In genomic region chr17:92016373-92016772, GRCm38 (mm10) we compare ENCODE assay signal across 21 mouse cellular contexts.
DNase-seq lines count a peak whose midpoint lies in the region; ATAC-seq and TF ChIP-seq lines count a peak whose summit lies in the region.
"Had no signal": no experiment of that assay in that cellular context is flagged by ENCODE, and none has a peak within 500 bp of the region (broad histone marks: within the 10 kb centered on the region; RNA-seq: fewer than 3 reads in every experiment).

No protein-coding gene starts in this region.

- ATAC-seq in limb, embryonic 11.5 days (ENCODE audit: insufficient number of reproducible peaks, low FRiP score, low TSS enrichment, low read depth): 0 out of 2 replicates have a peak, but pooled peaks have one; percentile 57
- peak; percentile 58; the same call in 1 of the 2 replicates for ATAC-seq in midbrain, embryonic 11.5 days (ENCODE audit: low FRiP score)
- ATAC-seq in midbrain, postnatal 0 days (ENCODE audit: low FRiP score): no peak
- ATAC-seq: activated CD4-positive, CD25-positive, alpha-beta regulatory T cell, adult 4 months; CD4-positive, CD25-positive, alpha-beta regulatory T cell, adult 4 months; Patski had no signal

- H3K4me3 ChIP-seq in limb, embryonic 11.5 days (ENCODE audit: low read depth, low read length): no peak overlapping the region
- H3K4me3 ChIP-seq in limb, embryonic 10.5 days: no peak overlapping the region
- H3K4me3 ChIP-seq in midbrain, embryonic 11.5 days (ENCODE audit: low read depth, low read length): no peak overlapping the region
- no peak overlapping the region for H3K4me3 ChIP-seq in midbrain, postnatal 0 days (ENCODE audit: low read depth, low read length)

- no peak overlapping the region for H3K4me2 ChIP-seq in limb, embryonic 11.5 days (ENCODE audit: low read depth, severe bottlenecking)
- H3K4me2 ChIP-seq in midbrain, embryonic 11.5 days: no peak overlapping the region
- H3K4me2 ChIP-seq in midbrain, postnatal 0 days (ENCODE audit: low read depth, low read length, poor library complexity, severe bottlenecking): no peak overlapping the region

- H3K9ac ChIP-seq in limb, embryonic 11.5 days (ENCODE audit: low read length): no peak overlapping the region
- no peak overlapping the region for H3K9ac ChIP-seq in midbrain, embryonic 11.5 days (ENCODE audit: low read length)
- no peak overlapping the region for H3K9ac ChIP-seq in midbrain, postnatal 0 days (replicated peaks; ENCODE audit: low read length, poor library complexity, severe bottlenecking)

- no peaks in the 10 kb centered on the region for H3K27me3 ChIP-seq in limb, embryonic 11.5 days (ENCODE audit: control insufficient read depth, insufficient read depth, low read length)
- H3K27me3 ChIP-seq in limb, embryonic 10.5 days (ENCODE audit: low read depth, poor library complexity, severe bottlenecking): no peaks in the 10 kb centered on the region
- no peaks in the 10 kb centered on the region for H3K27me3 ChIP-seq in midbrain, embryonic 11.5 days (ENCODE audit: control insufficient read depth, insufficient read depth, low read length)
- H3K27me3 ChIP-seq in midbrain, postnatal 0 days (ENCODE audit: insufficient read depth, low read length): no peaks in the 10 kb centered on the region
- H3K27me3 ChIP-seq: CH12.LX, Patski had no signal

- no peaks in the 10 kb centered on the region for H3K9me3 ChIP-seq in limb, embryonic 11.5 days (ENCODE audit: control insufficient read depth, low read length)
- no peaks in the 10 kb centered on the region for H3K9me3 ChIP-seq in limb, embryonic 10.5 days (replicated peaks)
- H3K9me3 ChIP-seq in midbrain, embryonic 11.5 days (ENCODE audit: control insufficient read depth, low read length): no peaks in the 10 kb centered on the region
- H3K9me3 ChIP-seq in midbrain, postnatal 0 days (ENCODE audit: low read length): no peaks in the 10 kb centered on the region
- H3K9me3 ChIP-seq: G1E had no signal

- 80% methylated on average over 2 of the region's 2 CpGs for WGBS in limb, embryonic 11.5 days
- WGBS in limb, embryonic 10.5 days: 97% methylated on average over 2 of the region's 2 CpGs
- WGBS in midbrain, embryonic 11.5 days: 96% methylated on average over 2 of the region's 2 CpGs
- 91% methylated on average over 2 of the region's 2 CpGs for WGBS in midbrain, postnatal 0 days

- peak; percentile 74 for DNase-seq in heart, adult 11 months
- no peak for DNase-seq in heart, postnatal 4 days
- no peak for DNase-seq in limb, embryonic 11.5 days (ENCODE audit: low spot score)
- DNase-seq in limb, embryonic 10.5 days (ENCODE audit: low spot score): no peak
- DNase-seq in midbrain, embryonic 11.5 days (ENCODE audit: low spot score, missing footprints): no peak
- no peak for DNase-seq in midbrain, postnatal 0 days (ENCODE audit: low spot score)
- DNase-seq: adrenal gland, adult 2 months; adrenal gland, adult 8-10 months; adrenal gland, postnatal 10 days; adrenal gland, postnatal 14 days; adrenal gland, postnatal 25 days; adrenal gland, postnatal 36 days; B cell, adult 2 months; cerebellum, adult 11 months; cerebellum, adult 11-12 months; cerebellum, adult 18-20 months had no signal

- no peak for TF ChIP-seq CTCF in midbrain, postnatal 0 days (IDR thresholded peaks at IDR 0.05)

- H3K4me1 ChIP-seq in limb, embryonic 11.5 days (ENCODE audit: control insufficient read depth, insufficient read depth, low read length): no peaks in the 10 kb centered on the region
- no peaks in the 10 kb centered on the region for H3K4me1 ChIP-seq in limb, embryonic 10.5 days
- no peaks in the 10 kb centered on the region for H3K4me1 ChIP-seq in midbrain, embryonic 11.5 days (ENCODE audit: control insufficient read depth, insufficient read depth, low read length)
- H3K4me1 ChIP-seq in midbrain, postnatal 0 days (ENCODE audit: insufficient read depth, low read length): no peaks in the 10 kb centered on the region

- H3K27ac ChIP-seq in limb, embryonic 11.5 days (replicated peaks; ENCODE audit: low read depth, low read length): no peak overlapping the region
- H3K27ac ChIP-seq in limb, embryonic 10.5 days: no peak overlapping the region
- H3K27ac ChIP-seq in midbrain, embryonic 11.5 days (ENCODE audit: low read depth, low read length): no peak overlapping the region
- no peak overlapping the region for H3K27ac ChIP-seq in midbrain, postnatal 0 days (ENCODE audit: low read depth, low read length)

- H3K36me3 ChIP-seq in limb, embryonic 11.5 days (ENCODE audit: control insufficient read depth, insufficient read depth, low read length): no peaks in the 10 kb centered on the region
- no peaks in the 10 kb centered on the region for H3K36me3 ChIP-seq in limb, embryonic 10.5 days
- H3K36me3 ChIP-seq in midbrain, embryonic 11.5 days (ENCODE audit: control insufficient read depth, insufficient read depth, low read length): no peaks in the 10 kb centered on the region
- H3K36me3 ChIP-seq in midbrain, postnatal 0 days (ENCODE audit: insufficient read depth, low read length): no peaks in the 10 kb centered on the region
- H3K36me3 ChIP-seq: G1E had no signal
